In genomic region chr14:19858279-19858678, GRCm38 (mm10) we compare ENCODE assay signal across 20 mouse cellular contexts.
"Had no signal": no experiment of that assay in that cellular context is flagged by ENCODE, and none has a peak within 500 bp of the region (broad histone marks: within the 10 kb centered on the region; RNA-seq: fewer than 3 reads in every experiment).

No protein-coding gene starts in this region.

- H3K27ac ChIP-seq: liver, embryonic 15.5 days; lung, embryonic 15.5 days; macrophage; midbrain, embryonic 10.5 days; midbrain, embryonic 12.5 days; neural tube, embryonic 13.5 days; neural tube, embryonic 15.5 days; stomach, embryonic 15.5 days; stomach, postnatal 0 days had no signal

- H3K4me3 ChIP-seq: liver, embryonic 15.5 days; lung, embryonic 15.5 days; midbrain, embryonic 10.5 days; midbrain, embryonic 12.5 days; neural tube, embryonic 13.5 days; neural tube, embryonic 15.5 days; stomach, embryonic 15.5 days had no signal

- ATAC-seq: liver, postnatal 0 days; lung, postnatal 0 days; midbrain, embryonic 16.5 days had no signal

- H3K9me3 ChIP-seq: liver, embryonic 15.5 days; lung, embryonic 15.5 days; midbrain, embryonic 10.5 days; midbrain, embryonic 12.5 days; neural tube, embryonic 13.5 days; neural tube, embryonic 15.5 days; stomach, embryonic 15.5 days had no signal

- H3K9ac ChIP-seq: liver, embryonic 15.5 days; liver, postnatal 0 days; lung, embryonic 15.5 days; midbrain, embryonic 12.5 days; neural tube, embryonic 13.5 days; neural tube, embryonic 15.5 days; stomach, embryonic 15.5 days had no signal

- DNase-seq: liver, postnatal 0 days; lung, adult 2 months; lung, postnatal 14 days; lung, postnatal 36 days; midbrain, embryonic 14.5 days; right cerebral cortex, postnatal 14 days; thymus, adult 2 months; thymus, postnatal 25 days; thymus, postnatal 4 days had no signal

- H3K27me3 ChIP-seq: liver, embryonic 15.5 days; lung, embryonic 15.5 days; midbrain, embryonic 12.5 days; neural tube, embryonic 13.5 days; neural tube, embryonic 15.5 days; stomach, embryonic 15.5 days had no signal

- H3K36me3 ChIP-seq: liver, embryonic 15.5 days; lung, embryonic 15.5 days; midbrain, embryonic 10.5 days; midbrain, embryonic 12.5 days; neural tube, embryonic 13.5 days; neural tube, embryonic 15.5 days; stomach, embryonic 15.5 days had no signal

- H3K4me1 ChIP-seq: liver, embryonic 15.5 days; lung, embryonic 15.5 days; midbrain, embryonic 10.5 days; stomach, embryonic 15.5 days had no signal
